Mouse (Mus musculus): Measurements from ENCODE around the gene Cacnb4. TPM values are rescaled to one million over a fixed set of nuclear protein-coding genes. Genes with fewer than 3 reads are reported as not detected.

The Cacnb4 gene
- polyA plus RNA-seq, 1 experiment: 0.01 TPM

DNA sequence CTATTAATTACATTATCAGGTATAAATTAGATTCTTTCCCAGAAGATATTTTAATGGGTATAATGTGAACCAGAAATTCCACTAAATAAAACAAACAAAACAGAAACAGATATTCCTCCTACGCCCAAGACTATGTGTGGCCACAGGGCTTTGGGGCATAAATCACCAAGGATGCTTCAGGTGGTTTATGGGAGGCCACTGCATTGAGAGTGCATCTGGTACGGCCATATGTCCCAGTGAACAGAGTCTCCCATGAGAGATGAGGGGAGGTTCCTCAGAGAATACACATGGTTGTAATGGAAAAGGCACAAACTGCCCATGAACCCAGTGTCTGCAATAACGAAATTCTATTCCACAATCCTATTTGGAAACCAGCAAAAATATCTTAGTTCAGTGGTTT lies 160.1 kb downstream of the Cacnb4 start:
- H3K4me3 ChIP-seq: no peak overlapping the region
- TF ChIP-seq SRF (IDR thresholded peaks at IDR 0.05; ENCODE audit: control insufficient read depth, insufficient read length, low read depth) (no peak), POLR2AphosphoS2 (IDR thresholded peaks at IDR 0.05; ENCODE audit: insufficient read length, low read depth) (no peak), TCF3 (IDR thresholded peaks at IDR 0.05; ENCODE audit: insufficient read length, low read depth) (no peak)
- no peak overlapping the region for H3ac ChIP-seq (ENCODE audit: control insufficient read depth, insufficient read length)
- H3K36me3 ChIP-seq (ENCODE audit: control insufficient read depth, insufficient read depth): no peaks in the 10 kb centered on the region
- no peak overlapping the region for H3K4me2 ChIP-seq (ENCODE audit: low read depth)
- no peaks in the 10 kb centered on the region for H3K79me2 ChIP-seq (ENCODE audit: control insufficient read depth, insufficient read depth)
- peaks cover 12% of the 10 kb centered on the region for H3K27me3 ChIP-seq (ENCODE audit: control insufficient read depth, insufficient read depth, insufficient read length)

DNA sequence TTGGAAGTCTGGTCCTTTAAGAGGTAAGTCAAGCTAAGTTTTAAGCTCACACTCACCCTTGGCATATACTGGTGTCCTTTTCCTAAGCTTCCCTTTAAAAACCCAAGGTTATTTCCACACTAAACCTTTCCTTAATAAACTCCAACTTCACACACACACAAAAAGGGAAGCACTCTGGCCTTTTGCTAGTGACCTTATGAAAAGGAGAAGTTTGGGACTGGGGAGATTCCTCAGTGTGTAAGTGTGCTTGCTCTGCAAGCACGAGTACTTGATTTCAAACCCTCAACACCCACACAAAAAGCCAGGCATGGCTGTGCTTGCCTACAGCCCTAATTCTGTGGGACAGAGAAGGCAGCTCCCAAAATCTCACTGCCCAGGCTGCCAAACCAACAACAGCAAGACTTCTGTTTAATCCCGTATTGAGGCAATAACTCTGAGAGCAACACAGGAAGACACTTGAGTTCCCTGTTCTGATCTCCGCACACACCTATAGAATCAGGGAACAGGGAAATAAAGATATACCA lies 163.7 kb downstream of the Cacnb4 start:
- Histone ChIP-seq H3ac (ENCODE audit: control insufficient read depth, insufficient read length) (no peak overlapping the region), H3K79me2 (ENCODE audit: control insufficient read depth, insufficient read depth) (no peaks in the 10 kb centered on the region)
- no peak for TF ChIP-seq MYOD1 (IDR thresholded peaks at IDR 0.05; ENCODE audit: control insufficient read depth in 1 of 3, insufficient read length in 2 of 3, low read depth in 2 of 3)
- TF ChIP-seq TCF3 (IDR thresholded peaks at IDR 0.05; ENCODE audit: insufficient read length, low read depth): no peak
- TF ChIP-seq E2F4 (IDR thresholded peaks at IDR 0.05; ENCODE audit: insufficient read depth): no peak
- TF ChIP-seq POLR2A (IDR thresholded peaks at IDR 0.05; ENCODE audit: insufficient read length, low read depth): no peak
- TF ChIP-seq USF1 (IDR thresholded peaks at IDR 0.05; ENCODE audit: low read depth): no peak
- TF ChIP-seq CEBPB (IDR thresholded peaks at IDR 0.05; ENCODE audit: insufficient read depth, poor library complexity, severe bottlenecking): no peak
- no peak for TF ChIP-seq TCF12 (IDR thresholded peaks at IDR 0.05; ENCODE audit: insufficient read depth, poor library complexity, severe bottlenecking)

DNA sequence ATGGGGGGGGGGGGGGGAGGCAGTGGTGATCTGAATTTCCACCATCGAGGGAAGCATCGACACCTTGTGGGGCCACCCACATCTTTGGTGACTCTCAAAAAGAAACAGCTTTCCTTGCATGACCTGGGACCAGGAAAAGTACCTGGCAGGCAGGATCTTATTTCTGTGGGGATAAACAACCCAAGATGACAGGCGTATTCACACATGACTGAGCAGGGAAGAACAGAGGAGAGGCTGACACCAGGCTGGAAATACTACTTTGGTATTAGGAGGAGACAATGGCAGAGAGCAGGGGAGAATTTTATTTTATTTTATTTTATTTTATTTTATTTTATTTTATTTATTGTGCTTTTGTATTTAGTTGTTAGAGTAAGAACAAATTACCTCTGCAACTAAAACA lies 164.4 kb downstream of the Cacnb4 start:
- TF ChIP-seq TCF12 (IDR thresholded peaks at IDR 0.05; ENCODE audit: insufficient read depth, poor library complexity, severe bottlenecking) (no peak), MYOG (IDR thresholded peaks at IDR 0.05; ENCODE audit: control insufficient read depth in 1 of 3, insufficient read depth in 1 of 3, insufficient read length in 2 of 3, low read depth in 2 of 3) (no peak), CEBPB (IDR thresholded peaks at IDR 0.05; ENCODE audit: insufficient read depth, poor library complexity, severe bottlenecking) (no peak), USF1 (IDR thresholded peaks at IDR 0.05; ENCODE audit: low read depth) (no peak), MAX (IDR thresholded peaks at IDR 0.05; ENCODE audit: low read depth) (no peak), POLR2A (IDR thresholded peaks at IDR 0.05; ENCODE audit: insufficient read length, low read depth) (no peak), MYOD1 (IDR thresholded peaks at IDR 0.05; ENCODE audit: control insufficient read depth in 1 of 3, insufficient read length in 2 of 3, low read depth in 2 of 3) (no peak), POLR2AphosphoS2 (IDR thresholded peaks at IDR 0.05; ENCODE audit: insufficient read length, low read depth) (no peak), SRF (IDR thresholded peaks at IDR 0.05; ENCODE audit: control insufficient read depth, insufficient read length, low read depth) (no peak), TCF3 (IDR thresholded peaks at IDR 0.05; ENCODE audit: insufficient read length, low read depth) (no peak), E2F4 (IDR thresholded peaks at IDR 0.05; ENCODE audit: insufficient read depth) (no peak), REST (IDR thresholded peaks at IDR 0.05; ENCODE audit: insufficient read depth, insufficient read length) (no peak)
- H3K4me2 ChIP-seq (ENCODE audit: low read depth): no peak overlapping the region
- no peaks in the 10 kb centered on the region for H3K79me2 ChIP-seq (ENCODE audit: control insufficient read depth, insufficient read depth)
- peaks cover 24% of the 10 kb centered on the region for H3K27me3 ChIP-seq (ENCODE audit: control insufficient read depth, insufficient read depth, insufficient read length)
- H3K36me3 ChIP-seq (ENCODE audit: control insufficient read depth, insufficient read depth): no peaks in the 10 kb centered on the region
- H3K4me3 ChIP-seq: no peak overlapping the region
- no peak overlapping the region for H3ac ChIP-seq (ENCODE audit: control insufficient read depth, insufficient read length)

More for the DNA sequence above, 163.7 kb downstream of the Cacnb4 start:
- H3K4me2 ChIP-seq (ENCODE audit: low read depth): no peak overlapping the region
- H3K4me3 ChIP-seq: no peak overlapping the region
- H3K27me3 ChIP-seq (ENCODE audit: control insufficient read depth, insufficient read depth, insufficient read length): peaks cover 24% of the 10 kb centered on the region
- H3K36me3 ChIP-seq (ENCODE audit: control insufficient read depth, insufficient read depth): no peaks in the 10 kb centered on the region

DNA sequence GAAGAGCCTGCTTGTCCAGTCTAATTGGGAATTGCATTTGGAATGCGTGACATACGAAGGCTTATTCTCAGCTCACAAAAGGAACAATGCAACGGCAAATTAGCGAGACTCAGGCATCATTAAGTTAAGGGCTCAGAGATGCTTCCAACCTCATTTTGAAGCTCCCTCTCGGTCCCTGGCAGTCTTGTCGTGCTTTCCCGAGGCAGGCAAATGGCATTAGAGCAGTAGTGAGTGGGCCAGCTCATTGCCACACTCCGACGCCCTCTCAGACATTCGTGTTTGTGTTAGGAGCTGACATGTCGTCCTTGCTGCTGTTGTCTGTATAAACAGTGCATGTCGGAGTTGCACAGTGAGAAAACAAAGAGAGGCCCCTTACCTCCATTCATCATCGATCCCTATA lies 164.8 kb downstream of the Cacnb4 start:
- H3K79me2 ChIP-seq (ENCODE audit: control insufficient read depth, insufficient read depth): no peaks in the 10 kb centered on the region
- no peak for TF ChIP-seq SRF (IDR thresholded peaks at IDR 0.05; ENCODE audit: control insufficient read depth, insufficient read length, low read depth)
- no peak for TF ChIP-seq POLR2A (IDR thresholded peaks at IDR 0.05; ENCODE audit: insufficient read length, low read depth)
- TF ChIP-seq MAX (IDR thresholded peaks at IDR 0.05; ENCODE audit: low read depth): no peak
- no peak for TF ChIP-seq MYOD1 (IDR thresholded peaks at IDR 0.05; ENCODE audit: control insufficient read depth in 1 of 3, insufficient read length in 2 of 3, low read depth in 2 of 3)
- no peak for TF ChIP-seq REST (IDR thresholded peaks at IDR 0.05; ENCODE audit: insufficient read depth, insufficient read length)
- no peak overlapping the region for H3K4me3 ChIP-seq
- no peaks in the 10 kb centered on the region for H3K36me3 ChIP-seq (ENCODE audit: control insufficient read depth, insufficient read depth)
- H3K27me3 ChIP-seq (ENCODE audit: control insufficient read depth, insufficient read depth, insufficient read length): peaks cover 24% of the 10 kb centered on the region
- no peak overlapping the region for H3ac ChIP-seq (ENCODE audit: control insufficient read depth, insufficient read length)
- no peak overlapping the region for H3K4me2 ChIP-seq (ENCODE audit: low read depth)

DNA sequence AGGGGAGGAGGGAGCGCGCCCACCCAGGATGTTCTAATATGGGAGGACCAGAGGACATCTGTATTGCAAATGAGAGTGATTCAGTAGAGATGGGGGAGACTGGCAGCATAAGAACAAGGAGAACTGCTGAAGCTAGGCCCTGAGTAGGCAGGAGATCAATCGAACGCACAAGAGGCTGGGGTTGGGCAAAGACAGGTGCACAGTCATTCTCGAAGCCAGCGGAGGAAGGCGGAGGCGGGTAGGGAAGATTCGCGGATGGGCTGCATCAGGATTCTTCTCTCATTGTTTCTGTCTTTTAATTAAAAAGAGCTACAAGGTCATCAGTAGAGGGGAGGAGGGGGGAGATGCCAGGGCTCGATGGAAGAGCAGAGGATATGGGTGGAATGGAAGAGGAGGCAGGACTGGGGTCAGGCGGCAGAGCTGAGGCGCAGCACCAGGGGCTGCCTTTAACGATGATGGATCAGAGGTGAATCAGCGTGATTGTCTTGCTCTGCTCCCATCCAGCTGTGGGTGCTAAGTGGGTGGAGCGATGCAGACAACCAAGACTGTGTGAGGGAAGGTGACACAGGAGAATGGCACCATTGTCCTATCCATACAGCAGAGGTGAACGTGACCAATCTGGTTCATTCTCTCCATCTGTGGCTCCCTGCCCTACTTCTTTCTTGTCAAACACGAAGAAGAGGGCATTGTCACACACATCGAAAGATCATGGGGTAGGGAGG lies 166.7 kb downstream of the Cacnb4 start:
- H3K27me3 ChIP-seq (ENCODE audit: control insufficient read depth, insufficient read depth, insufficient read length): peaks cover 24% of the 10 kb centered on the region
- TF ChIP-seq TCF12 (IDR thresholded peaks at IDR 0.05; ENCODE audit: insufficient read depth, poor library complexity, severe bottlenecking) (no peak), SRF (IDR thresholded peaks at IDR 0.05; ENCODE audit: control insufficient read depth, insufficient read length, low read depth) (no peak), POLR2AphosphoS2 (IDR thresholded peaks at IDR 0.05; ENCODE audit: insufficient read length, low read depth) (no peak), REST (IDR thresholded peaks at IDR 0.05; ENCODE audit: insufficient read depth, insufficient read length) (no peak), USF1 (IDR thresholded peaks at IDR 0.05; ENCODE audit: low read depth) (no peak), POLR2A (IDR thresholded peaks at IDR 0.05; ENCODE audit: insufficient read length, low read depth) (no peak), MYOG (IDR thresholded peaks at IDR 0.05; ENCODE audit: control insufficient read depth in 1 of 3, insufficient read depth in 1 of 3, insufficient read length in 2 of 3, low read depth in 2 of 3) (no peak), TCF3 (IDR thresholded peaks at IDR 0.05; ENCODE audit: insufficient read length, low read depth) (no peak), E2F4 (IDR thresholded peaks at IDR 0.05; ENCODE audit: insufficient read depth) (no peak), MAX (IDR thresholded peaks at IDR 0.05; ENCODE audit: low read depth) (no peak), CEBPB (IDR thresholded peaks at IDR 0.05; ENCODE audit: insufficient read depth, poor library complexity, severe bottlenecking) (no peak), MYOD1 (IDR thresholded peaks at IDR 0.05; ENCODE audit: control insufficient read depth in 1 of 3, insufficient read length in 2 of 3, low read depth in 2 of 3) (no peak)
- no peaks in the 10 kb centered on the region for H3K79me2 ChIP-seq (ENCODE audit: control insufficient read depth, insufficient read depth)
- H3ac ChIP-seq (ENCODE audit: control insufficient read depth, insufficient read length): no peak overlapping the region
- H3K4me3 ChIP-seq: no peak overlapping the region
- no peaks in the 10 kb centered on the region for H3K36me3 ChIP-seq (ENCODE audit: control insufficient read depth, insufficient read depth)
- H3K4me2 ChIP-seq (ENCODE audit: low read depth): no peak overlapping the region

Data from myocyte (in vitro differentiated cells).